In the genomic region with DNA sequence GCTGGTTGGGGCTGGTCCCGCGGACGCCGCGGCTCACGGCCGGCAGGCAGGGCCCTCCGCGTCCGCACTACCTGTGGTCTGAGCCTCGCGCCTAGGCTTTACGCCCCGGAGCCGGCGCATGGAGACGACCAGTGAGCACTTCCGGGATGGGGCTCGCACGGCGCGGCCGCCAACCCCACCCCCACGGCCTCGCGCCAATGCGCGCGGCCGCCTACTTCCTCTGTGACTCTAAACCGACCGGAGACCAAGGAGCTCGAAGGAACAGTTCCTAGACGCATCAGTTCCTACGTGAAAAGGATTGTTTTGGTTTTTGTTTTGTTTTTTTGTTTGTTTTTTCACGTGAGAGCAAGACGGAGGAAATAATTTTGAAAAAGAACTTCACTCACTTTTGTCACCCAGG, we compare ENCODE assay signal across 8 mouse cellular contexts. TPM values are rescaled to one million over a fixed set of nuclear protein-coding genes. Genes with fewer than 3 reads are reported as not detected.
DNase-seq lines count a peak whose midpoint lies in the region; ATAC-seq lines count a peak whose summit lies in the region.

A gene (minus strand): TSS at position 199 of the 400 bp plus-strand sequence.
A gene (plus strand): TSS at position 231 of the 400 bp plus-strand sequence.

- peak within 1 kb of the TSS; percentile 91 for H3K4me2 ChIP-seq in kidney, embryonic 15.5 days

- peak within 1 kb of the TSS; percentile 97 for H3K27ac ChIP-seq in heart, embryonic 10.5 days
- H3K27ac ChIP-seq in kidney, embryonic 15.5 days = peak within 1 kb of the TSS; percentile 87

- no peaks in the 10 kb centered on the region for H3K9me3 ChIP-seq in heart, embryonic 10.5 days
- no peaks in the 10 kb centered on the region for H3K9me3 ChIP-seq in kidney, embryonic 15.5 days (replicated peaks)

- no peaks in the 10 kb centered on the region for H3K27me3 ChIP-seq in heart, embryonic 10.5 days (ENCODE audit: insufficient read depth, poor library complexity, severe bottlenecking)
- no peaks in the 10 kb centered on the region for H3K27me3 ChIP-seq in kidney, embryonic 15.5 days

- H3K36me3 ChIP-seq in heart, embryonic 10.5 days = peaks cover 42% of the 10 kb centered on the region
- H3K36me3 ChIP-seq in kidney, embryonic 15.5 days = peaks cover 39% of the 10 kb centered on the region

- H3K9ac ChIP-seq in kidney, embryonic 15.5 days = peak within 1 kb of the TSS; percentile 77

- DNase-seq in B cell, adult 2 months = peak; percentile 92 to 93
- DNase-seq in brain, adult 2 months (ENCODE audit: low read depth, low spot score) = peak; percentile 96
- DNase-seq in heart, embryonic 10.5 days (ENCODE audit: low spot score) = peak; percentile 95
- peak; percentile 92 for DNase-seq in liver
- peak; percentile 88 to 93 for DNase-seq in spleen, postnatal 4 days (ENCODE audit: low spot score in 2 of 2)

- H3K4me3 ChIP-seq in heart, embryonic 10.5 days = peak within 1 kb of the TSS; percentile 95
- peak within 1 kb of the TSS; percentile 99 for H3K4me3 ChIP-seq in kidney, embryonic 15.5 days (replicated peaks)

- peak; percentile 87 for ATAC-seq in erythroblast, adult 5-6 weeks (replicated peaks; ENCODE audit: low FRiP score, poor library complexity, severe bottlenecking)
- peak; percentile 97 for ATAC-seq in kidney, embryonic 15.5 days (replicated peaks; ENCODE audit: low FRiP score)
- peak; percentile 81 for ATAC-seq in monocyte, adult 5-6 weeks (replicated peaks; ENCODE audit: insufficient number of reproducible peaks, low FRiP score, low TSS enrichment, poor library complexity, severe bottlenecking)

- under 1% methylated on average over 37 of the region's 37 CpGs for WGBS in heart, embryonic 10.5 days
- under 1% methylated on average over 37 of the region's 37 CpGs for WGBS in kidney, embryonic 15.5 days

- peaks cover 19% of the 10 kb centered on the region for H3K4me1 ChIP-seq in heart, embryonic 10.5 days
- H3K4me1 ChIP-seq in kidney, embryonic 15.5 days = peaks cover 17% of the 10 kb centered on the region

RNA-seq across cellular contexts. Expression of the first gene that starts in this region (rescaled TPM):
- 24.2 and 26.3 TPM in 2 replicates for total RNA-seq in erythroblast, adult 5-6 weeks (2015; ENCODE audit: low replicate concordance)
- total RNA-seq in erythroblast, adult 5-6 weeks (2017; ENCODE audit: low replicate concordance) = 33.3 and 36.5 TPM in 2 replicates
- 63.2 and 82.9 TPM in 2 replicates for polyA plus RNA-seq in heart, embryonic 10.5 days (2016; fragmentation: Nextera tagmentation; extraction: Ambion mirVana)
- 75.2 and 77.8 TPM in 2 replicates for polyA plus RNA-seq in kidney, embryonic 15.5 days (2015; fragmentation: Nextera tagmentation; extraction: Ambion mirVana)
- 90.7 to 113 TPM (median 108 TPM) in 3 replicates for total RNA-seq in monocyte, adult 5-6 weeks (2017)

RNA-seq across cellular contexts. Expression of the second gene that starts in this region (rescaled TPM):
- 38.2 and 38.4 TPM in 2 replicates for total RNA-seq in erythroblast, adult 5-6 weeks (2015; ENCODE audit: low replicate concordance)
- 35.4 and 40.5 TPM in 2 replicates for total RNA-seq in erythroblast, adult 5-6 weeks (2017; ENCODE audit: low replicate concordance)
- polyA plus RNA-seq in heart, embryonic 10.5 days (2016; fragmentation: Nextera tagmentation; extraction: Ambion mirVana) = 197 and 226 TPM in 2 replicates
- 186 and 199 TPM in 2 replicates for polyA plus RNA-seq in kidney, embryonic 15.5 days (2015; fragmentation: Nextera tagmentation; extraction: Ambion mirVana)
- total RNA-seq in monocyte, adult 5-6 weeks (2017) = 69.9 to 75.6 TPM (median 74.7 TPM) in 3 replicates

Comparison
In these comparisons a context has a peak if more than half of its experiments do, and no peak if none do; other contexts are left out.
1. Peak in every context shown above with its lines: DNase-seq, ATAC-seq, H3K4me3 ChIP-seq and H3K27ac ChIP-seq.